Mouse (Mus musculus): ENCODE measurements at regions not wholly inside any gene's neighbourhood (a gene's known extent, or its start where the extent isn't known, plus 50 kb on each side); places are given as distances from the start of the nearest gene placed in this dataset.
"Not testable (repeated sequence)": the region's sequence is repeated elsewhere in the genome, so short reads cannot be mapped to it uniquely, and the experiment has no call there.

GRCm38 (mm10) chr12:77526581-77526980 is 288.7 kb downstream of the Fut8 start:
- not testable (repeated sequence) for H3K9me3 ChIP-seq; H3K4me3 ChIP-seq; H3K4me1 ChIP-seq; DNase-seq (ENCODE audit: extremely low spot score, low spot score); H3K27ac ChIP-seq; H3K27me3 ChIP-seq (ENCODE audit: poor library complexity, severe bottlenecking); H3K36me3 ChIP-seq (replicated peaks)
- WGBS = 96% methylated on average over 14 of the region's 14 CpGs

DNA sequence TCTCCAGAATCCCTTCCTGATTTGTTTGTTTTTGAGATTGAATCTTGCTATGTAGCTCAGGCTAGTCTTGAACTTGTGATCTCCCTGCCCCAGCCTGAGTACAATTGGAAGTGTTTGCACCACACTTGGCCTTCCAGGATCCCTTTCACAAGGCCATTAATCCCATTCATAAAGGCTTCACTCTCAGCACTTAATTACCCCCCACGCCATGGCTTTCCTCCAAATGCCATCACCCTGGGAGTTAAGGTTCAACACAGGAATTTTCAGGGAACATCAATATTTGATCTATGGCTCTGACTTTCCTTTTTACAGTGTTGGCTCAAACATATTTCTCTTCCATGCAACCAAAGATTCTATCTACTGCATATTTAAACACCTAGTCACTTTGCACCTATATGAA is 289.6 kb downstream of the Fut8 start:
- no peaks in the 10 kb centered on the region for H3K9me3 ChIP-seq
- H3K4me3 ChIP-seq = no peak overlapping the region
- peaks cover 4% of the 10 kb centered on the region; the same call in 1 of the 2 replicates for H3K4me1 ChIP-seq
- no peaks in the 10 kb centered on the region for H3K27me3 ChIP-seq (ENCODE audit: poor library complexity, severe bottlenecking)
- WGBS = 71% methylated on average over 1 of the region's 1 CpGs
- H3K27ac ChIP-seq = no peak overlapping the region
- H3K36me3 ChIP-seq (replicated peaks) = no peaks in the 10 kb centered on the region
- no peak for DNase-seq (ENCODE audit: extremely low spot score, low spot score)

- 81% methylated on average over 9 of the region's 9 CpGs for WGBS
- Histone ChIP-seq H3K4me3 (no peak overlapping the region), H3K27me3 (ENCODE audit: poor library complexity, severe bottlenecking) (no peaks in the 10 kb centered on the region), H3K4me1 (peaks cover 4% of the 10 kb centered on the region; the same call in 1 of the 2 replicates), H3K9me3 (no peaks in the 10 kb centered on the region), H3K27ac (no peak overlapping the region), H3K36me3 (replicated peaks) (no peaks in the 10 kb centered on the region)
- DNase-seq (ENCODE audit: extremely low spot score, low spot score) = no peak
These were observed 290.3 kb downstream of the Fut8 start for GRCm38 (mm10) chr12:77527953-77528865.

GRCm38 (mm10) chr12:77528868-77529271 is 290.9 kb downstream of the Fut8 start:
- Histone ChIP-seq H3K9me3 (no peaks in the 10 kb centered on the region), H3K4me3 (no peak overlapping the region), H3K4me1 (peaks cover 4% of the 10 kb centered on the region; the same call in 1 of the 2 replicates), H3K36me3 (replicated peaks) (no peaks in the 10 kb centered on the region), H3K27ac (no peak overlapping the region), H3K27me3 (ENCODE audit: poor library complexity, severe bottlenecking) (no peaks in the 10 kb centered on the region)
- no peak for DNase-seq (ENCODE audit: extremely low spot score, low spot score)
- WGBS = 74% methylated on average over 8 of the region's 8 CpGs

DNA sequence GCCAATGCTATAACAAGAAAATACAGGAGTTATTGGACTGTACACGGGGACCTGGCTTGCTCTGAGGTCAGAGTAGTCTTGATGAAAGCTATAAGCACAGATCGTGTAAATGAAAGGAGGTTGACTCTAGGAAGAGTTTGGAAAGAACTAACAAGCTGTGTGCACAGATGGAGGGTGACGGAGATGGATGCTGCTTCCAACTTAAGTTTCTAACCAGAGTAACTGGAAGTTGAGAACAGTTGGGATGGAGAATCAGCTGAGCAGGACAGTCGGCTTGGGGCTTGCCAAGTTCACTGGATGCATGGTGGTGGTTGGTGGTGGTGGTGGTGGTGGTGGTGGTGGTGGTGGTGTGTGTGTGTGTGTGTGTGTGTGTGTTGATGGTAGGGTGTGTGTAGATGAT is 291.5 kb downstream of the Fut8 start:
- Histone ChIP-seq H3K4me3 (no peak overlapping the region), H3K4me1 (peaks cover 4% of the 10 kb centered on the region; the same call in 1 of the 2 replicates), H3K36me3 (replicated peaks) (no peaks in the 10 kb centered on the region), H3K27me3 (ENCODE audit: poor library complexity, severe bottlenecking) (no peaks in the 10 kb centered on the region), H3K9me3 (no peaks in the 10 kb centered on the region), H3K27ac (no peak overlapping the region)
- 88% methylated on average over 4 of the region's 4 CpGs for WGBS
- DNase-seq (ENCODE audit: extremely low spot score, low spot score) = no peak

DNA sequence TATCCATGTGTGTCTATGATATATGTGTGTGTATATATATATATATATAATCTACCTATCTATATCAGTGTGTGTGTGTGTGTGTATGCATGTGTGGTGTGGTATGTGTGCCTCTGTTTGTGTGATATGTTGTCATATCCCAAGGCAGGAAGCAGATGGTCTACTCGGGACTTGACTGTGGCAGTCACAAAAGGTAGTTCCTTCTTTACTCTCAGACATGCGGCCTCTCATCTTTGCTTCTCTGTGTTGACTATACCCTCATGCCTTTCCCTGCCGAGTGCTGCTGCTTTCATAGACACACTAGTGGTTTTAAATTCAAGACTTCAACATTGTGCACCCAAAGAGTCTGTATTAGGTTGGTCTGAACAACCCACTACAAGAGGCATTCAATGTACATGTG is 292.0 kb downstream of the Fut8 start:
- Histone ChIP-seq H3K36me3 (replicated peaks) (no peaks in the 10 kb centered on the region), H3K27ac (no peak overlapping the region), H3K4me3 (no peak overlapping the region), H3K9me3 (no peaks in the 10 kb centered on the region), H3K4me1 (peaks cover 7% of the 10 kb centered on the region; the same call in 1 of the 2 replicates), H3K27me3 (ENCODE audit: poor library complexity, severe bottlenecking) (no peaks in the 10 kb centered on the region)
- DNase-seq (ENCODE audit: extremely low spot score, low spot score) = no peak
- WGBS = 91% methylated on average over 3 of the region's 3 CpGs

- Histone ChIP-seq H3K27ac (no peak overlapping the region), H3K4me3 (no peak overlapping the region), H3K27me3 (ENCODE audit: poor library complexity, severe bottlenecking) (no peaks in the 10 kb centered on the region), H3K9me3 (no peaks in the 10 kb centered on the region), H3K4me1 (peaks cover 12% of the 10 kb centered on the region; the same call in 1 of the 2 replicates), H3K36me3 (replicated peaks) (no peaks in the 10 kb centered on the region)
- 85% methylated on average over 5 of the region's 5 CpGs for WGBS
- no peak for DNase-seq (ENCODE audit: extremely low spot score, low spot score)
These were observed 293.4 kb downstream of the Fut8 start for GRCm38 (mm10) chr12:77531294-77531693.

- Histone ChIP-seq H3K27ac (no peak overlapping the region), H3K9me3 (no peaks in the 10 kb centered on the region), H3K27me3 (ENCODE audit: poor library complexity, severe bottlenecking) (no peaks in the 10 kb centered on the region), H3K4me3 (no peak overlapping the region), H3K36me3 (replicated peaks) (no peaks in the 10 kb centered on the region), H3K4me1 (peaks cover 15% of the 10 kb centered on the region; the same call in 1 of the 2 replicates)
- 81% methylated on average over 8 of the region's 8 CpGs for WGBS
- DNase-seq (ENCODE audit: extremely low spot score, low spot score) = no peak
These were observed 294.6 kb downstream of the Fut8 start for GRCm38 (mm10) chr12:77532547-77532946.

DNA sequence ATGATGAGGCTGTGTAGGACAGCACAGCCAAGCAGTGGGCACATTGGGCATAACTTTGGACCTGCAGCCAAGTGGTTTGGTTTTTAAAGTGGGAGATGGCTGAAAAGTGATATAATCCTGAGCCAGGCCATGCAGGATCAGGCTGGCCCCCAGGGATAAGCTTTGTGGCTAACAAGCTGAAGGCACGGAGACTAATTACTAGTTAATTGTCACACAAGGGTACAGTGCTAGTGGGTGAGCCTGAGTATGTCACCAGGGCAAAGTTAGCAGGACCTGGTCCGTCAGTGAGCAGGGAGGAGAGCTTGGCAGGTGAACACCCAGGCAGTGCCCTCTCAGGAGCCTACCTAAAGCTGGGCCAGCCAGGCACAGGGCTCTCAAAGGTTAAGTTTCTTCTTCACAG is 295.7 kb downstream of the Fut8 start:
- no peaks in the 10 kb centered on the region for H3K9me3 ChIP-seq
- no peaks in the 10 kb centered on the region for H3K27me3 ChIP-seq (ENCODE audit: poor library complexity, severe bottlenecking)
- H3K36me3 ChIP-seq (replicated peaks) = no peaks in the 10 kb centered on the region
- H3K4me3 ChIP-seq = no peak overlapping the region
- WGBS = 72% methylated on average over 2 of the region's 2 CpGs
- DNase-seq (ENCODE audit: extremely low spot score, low spot score) = no peak
- peaks cover 17% of the 10 kb centered on the region; the same call in 1 of the 2 replicates for H3K4me1 ChIP-seq
- H3K27ac ChIP-seq = no peak overlapping the region

- 80% methylated on average over 3 of the region's 3 CpGs for WGBS
- DNase-seq (ENCODE audit: extremely low spot score, low spot score) = no peak
These were observed 296.2 kb downstream of the Fut8 start for GRCm38 (mm10) chr12:77534079-77534478.

GRCm38 (mm10) chr12:77535147-77535546 is 297.2 kb downstream of the Fut8 start:
- no peak overlapping the region for H3K4me3 ChIP-seq
- DNase-seq (ENCODE audit: extremely low spot score, low spot score) = no peak
- H3K36me3 ChIP-seq (replicated peaks) = no peaks in the 10 kb centered on the region
- H3K27me3 ChIP-seq (ENCODE audit: poor library complexity, severe bottlenecking) = no peaks in the 10 kb centered on the region
- no peak overlapping the region for H3K27ac ChIP-seq
- no peaks in the 10 kb centered on the region for H3K9me3 ChIP-seq
- peaks cover 17% of the 10 kb centered on the region; the same call in 1 of the 2 replicates for H3K4me1 ChIP-seq
- 71% methylated on average over 3 of the region's 3 CpGs for WGBS

More at GRCm38 (mm10) chr12:77534079-77534478, 296.2 kb downstream of the Fut8 start:
- H3K9me3 ChIP-seq = no peaks in the 10 kb centered on the region
- no peaks in the 10 kb centered on the region for H3K27me3 ChIP-seq (ENCODE audit: poor library complexity, severe bottlenecking)
- H3K4me1 ChIP-seq = peaks cover 14% of the 10 kb centered on the region; the same call in 1 of the 2 replicates
- no peak overlapping the region for H3K4me3 ChIP-seq
- H3K27ac ChIP-seq = no peak overlapping the region
- no peaks in the 10 kb centered on the region for H3K36me3 ChIP-seq (replicated peaks)

GRCm38 (mm10) chr12:77537139-77537848 is 299.4 kb downstream of the Fut8 start:
- H3K9me3 ChIP-seq = no peaks in the 10 kb centered on the region
- WGBS = 80% methylated on average over 8 of the region's 8 CpGs

More at GRCm38 (mm10) chr12:77537139-77537848, 299.4 kb downstream of the Fut8 start:
- no peak for DNase-seq (ENCODE audit: extremely low spot score, low spot score)
- H3K27me3 ChIP-seq (ENCODE audit: poor library complexity, severe bottlenecking) = no peaks in the 10 kb centered on the region
- H3K4me3 ChIP-seq = no peak overlapping the region
- no peaks in the 10 kb centered on the region for H3K36me3 ChIP-seq (replicated peaks)
- H3K27ac ChIP-seq = no peak overlapping the region
- peaks cover 17% of the 10 kb centered on the region; the same call in 1 of the 2 replicates for H3K4me1 ChIP-seq
